Mouse (Mus musculus) CH12.LX (cell line): Measurements from ENCODE around the gene Tns4. TPM values are rescaled to one million over a fixed set of nuclear protein-coding genes. Genes with fewer than 3 reads are reported as not detected.
A peak's percentile ranks its signal among the peaks of the same experiment; 100 is the strongest.

Experiments used
- DNase-seq: peaks from one replicate; pipeline ENCODE4 v3.0.0-alpha.2; 2013; ENCODE audit errors: extremely low read depth
- H3K27ac ChIP-seq: 2 replicates; pipeline ENCODE4 v1.5.1; 2012; ENCODE audit warnings: low read depth, mild to moderate bottlenecking, control low read depth, moderate library complexity; ENCODE audit not compliant: insufficient read depth
- H3K27me3 ChIP-seq: replicated peaks from 2 replicates; pipeline ENCODE3; 2012; ENCODE audit warnings: inconsistent platforms
- H3K36me3 ChIP-seq, 2 experiments: replicated peaks in 1 of 2; 2 replicates each; pipeline versions ENCODE3 to v1.6.1; 2012; ENCODE audit warnings: inconsistent platforms in 1 of 2, low read length in 1 of 2, mild to moderate bottlenecking in 1 of 2, mixed read lengths in 1 of 2, moderate library complexity in 1 of 2; ENCODE audit not compliant: control insufficient read depth in 1 of 2, insufficient read depth in 1 of 2
- H3K4me1 ChIP-seq, 2 experiments: 2 replicates each; pipeline ENCODE4 v1.6.1; 2012; ENCODE audit warnings: inconsistent platforms in 1 of 2, moderate library complexity in 1 of 2; ENCODE audit not compliant: insufficient read depth in 2 of 2, control insufficient read depth in 1 of 2
- H3K4me2 ChIP-seq: 2 replicates; pipeline ENCODE4 v1.6.1; 2012; ENCODE audit warnings: low read depth, mild to moderate bottlenecking, control low read depth; ENCODE audit not compliant: poor library complexity, insufficient read depth, severe bottlenecking
- H3K4me3 ChIP-seq, 3 experiments: fragments of 150-350 bp in 1 of 3; sonication (generic) in 1 of 3; replicated peaks in 1 of 3; 2 replicates each; pipeline versions ENCODE3 to v1.5.1; 2011 to 2012; ENCODE audit warnings: low read depth in 2 of 3, low read length in 2 of 3, mild to moderate bottlenecking in 2 of 3, moderate library complexity in 2 of 3, control low read depth in 1 of 3, improper control_type of control experiment in 1 of 3, inconsistent platforms in 1 of 3, mixed read lengths in 1 of 3; ENCODE audit not compliant: poor library complexity in 1 of 3
- H3K79me2 ChIP-seq: replicated peaks from 2 replicates; pipeline ENCODE4 v1.6.1; 2012; ENCODE audit warnings: mild to moderate bottlenecking, moderate library complexity; ENCODE audit not compliant: control insufficient read depth, poor library complexity, insufficient read depth, severe bottlenecking; ENCODE audit errors: extremely low read depth
- H3K9ac ChIP-seq: 2 replicates; pipeline ENCODE4 v1.6.1; 2012; ENCODE audit warnings: low read depth, mild to moderate bottlenecking, control low read depth, moderate library complexity; ENCODE audit not compliant: insufficient read depth
- H3K9me3 ChIP-seq: replicated peaks from 2 replicates; pipeline ENCODE3; 2012; ENCODE audit warnings: low read length, inconsistent platforms, mixed read lengths
- CHD1 ChIP-seq: IDR thresholded peaks from 2 replicates; pipeline ENCODE4 v1.6.1; 2012; ENCODE audit warnings: low read depth, low read length, improper control_type of control experiment, inconsistent platforms
- CHD2 ChIP-seq: IDR thresholded peaks from 2 replicates; pipeline ENCODE4 v1.6.1; 2011; ENCODE audit warnings: low read length, improper control_type of control experiment
- CTCF ChIP-seq, 2 experiments: IDR thresholded peaks in 1 of 2; conservative IDR thresholded peaks in 1 of 2; 2 replicates each; pipeline ENCODE4 v1.5.1; 2011 to 2012; ENCODE audit warnings: low read depth in 2 of 2, low read length in 2 of 2, improper control_type of control experiment in 1 of 2, inconsistent platforms in 1 of 2, mild to moderate bottlenecking in 1 of 2, moderate library complexity in 1 of 2
- E2F4 ChIP-seq: IDR thresholded peaks from 2 replicates; pipeline ENCODE4 v1.6.1; 2011; ENCODE audit warnings: low read depth, low read length, improper control_type of control experiment; ENCODE audit not compliant: insufficient replicate concordance
- GABPA ChIP-seq: IDR thresholded peaks from 2 replicates; pipeline ENCODE4 v1.6.1; 2012; ENCODE audit warnings: low read depth, low read length, improper control_type of control experiment, inconsistent platforms; ENCODE audit not compliant: insufficient replicate concordance
- KAT2A ChIP-seq: IDR thresholded peaks from 2 replicates; pipeline ENCODE4 v1.6.1; 2012; ENCODE audit warnings: low read length, improper control_type of control experiment, inconsistent platforms; ENCODE audit not compliant: insufficient replicate concordance
- MAZ ChIP-seq: IDR thresholded peaks from 2 replicates; pipeline ENCODE4 v1.6.1; 2012; ENCODE audit warnings: low read depth, mild to moderate bottlenecking, inconsistent platforms, low read length, improper control_type of control experiment, moderate library complexity
- NRF1 ChIP-seq: IDR thresholded peaks from 2 replicates; pipeline ENCODE4 v1.6.1; 2014; ENCODE audit warnings: low read depth, mild to moderate bottlenecking, inconsistent platforms, low read length, improper control_type of control experiment, moderate library complexity
- PAX5 ChIP-seq: IDR thresholded peaks from 2 replicates; pipeline ENCODE4 v1.6.1; 2012; ENCODE audit warnings: low read length, inconsistent platforms, mixed read lengths
- POLR2A ChIP-seq: IDR thresholded peaks from 2 replicates; pipeline ENCODE4 v1.6.1; 2011; ENCODE audit warnings: low read depth, mild to moderate bottlenecking, improper control_type of control experiment, low read length
- POLR2AphosphoS2 ChIP-seq: IDR thresholded peaks from 2 replicates; pipeline ENCODE4 v1.6.1; 2011; ENCODE audit warnings: low read depth, low read length, improper control_type of control experiment
- RAD21 ChIP-seq: IDR thresholded peaks from 2 replicates; pipeline ENCODE4 v1.6.1; 2011; ENCODE audit warnings: low read depth, mild to moderate bottlenecking, low read length, improper control_type of control experiment, moderate library complexity
- RCOR1 ChIP-seq: conservative IDR thresholded peaks from 2 replicates; pipeline ENCODE4 v1.6.1; 2012; ENCODE audit warnings: low read depth, mild to moderate bottlenecking, inconsistent platforms, low read length, improper control_type of control experiment
- SIN3A ChIP-seq: IDR thresholded peaks from 2 replicates; pipeline ENCODE4 v1.6.1; 2012; ENCODE audit warnings: low read length, improper control_type of control experiment, inconsistent platforms
- TBP ChIP-seq: conservative IDR thresholded peaks from 2 replicates; pipeline ENCODE4 v1.6.1; 2011; ENCODE audit warnings: low read depth, low read length, improper control_type of control experiment
- TCF12 ChIP-seq: IDR thresholded peaks from 2 replicates; pipeline ENCODE4 v1.6.1; 2014; ENCODE audit warnings: low read depth, mild to moderate bottlenecking, inconsistent platforms, low read length, improper control_type of control experiment
- UBTF ChIP-seq: IDR thresholded peaks from 2 replicates; pipeline ENCODE4 v1.6.1; 2012; ENCODE audit warnings: low read depth, mild to moderate bottlenecking, inconsistent platforms, low read length, improper control_type of control experiment, moderate library complexity
- USF2 ChIP-seq: conservative IDR thresholded peaks from 2 replicates; pipeline ENCODE4 v1.6.1; 2011; ENCODE audit warnings: low read depth, low read length, improper control_type of control experiment
- ZC3H11A ChIP-seq: IDR thresholded peaks from 2 replicates; pipeline ENCODE4 v1.6.1; 2012; ENCODE audit warnings: low read depth, mild to moderate bottlenecking, inconsistent platforms, low read length, improper control_type of control experiment
- ZKSCAN1 ChIP-seq: IDR thresholded peaks from 2 replicates; pipeline ENCODE4 v1.6.1; 2012; ENCODE audit warnings: low read depth, inconsistent platforms, low read length, improper control_type of control experiment, borderline replicate concordance
- ZNF384 ChIP-seq: IDR thresholded peaks from 2 replicates; pipeline ENCODE4 v1.6.1; 2012; ENCODE audit warnings: low read depth, low read length, improper control_type of control experiment, inconsistent platforms
- dilution Hi-C: fragments of 300-500 bp; cut with MboI; formaldehyde crosslinking; loops from 2 replicates; pipeline ENCODE4 v1.14.3; 2020; ENCODE audit warnings: low sequenced_read_pairs; ENCODE audit not compliant: extremely low pct_unique_long_range_greater_than_20kb, extremely low pct_ligation_motif_present
- in situ Hi-C: fragments of 300-500 bp; cut with MboI; formaldehyde crosslinking; loops from 3 replicates; pipeline ENCODE4 v1.14.3; 2019; ENCODE audit warnings: low sequenced_read_pairs, low pct_ligation_motif_present, low pct_unique_long_range_greater_than_20kb, mixed read lengths
- polyA plus RNA-seq: library from polyadenylated mRNA; unstranded; fragments of >175 nt; gene quantifications from 2 replicates; pipeline ENCODE4 v1.2.1, GENCODE M21; 2012; ENCODE audit warnings: low read depth; ENCODE audit not compliant: insufficient read length
- total RNA-seq, 2 experiments: library from RNA; depleted of rRNA; stranded (reverse); fragments of 300-350 nt in 1 of 2; fragments of >200 nt in 1 of 2; gene quantifications; 2 replicates each; pipeline ENCODE4 v1.2.3; 2012 to 2014

The Tns4 gene
- total and polyA plus RNA-seq, 3 experiments = 0.04 to 0.11 TPM; not detected in 1

DNA sequence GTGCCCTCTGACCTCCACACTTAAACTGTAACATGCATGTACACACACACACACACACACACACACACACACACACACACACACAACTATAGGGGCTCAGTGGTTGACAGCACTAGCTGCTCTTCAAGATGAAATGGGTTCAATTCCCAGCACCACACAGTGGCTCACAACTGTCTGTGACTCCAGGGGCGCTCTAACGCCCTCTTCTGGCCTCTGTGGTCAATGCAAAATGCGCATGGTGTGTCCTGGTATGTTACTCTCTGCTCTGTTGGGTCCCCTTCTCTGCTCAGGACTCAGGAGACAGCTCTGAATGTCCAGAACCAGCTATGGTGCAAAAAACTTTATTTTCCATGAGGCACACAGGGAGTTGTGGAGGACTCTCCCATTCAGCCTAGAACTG is 23.8 kb downstream of the Tns4 start:
- Histone ChIP-seq H3K79me2 (no peaks in the 10 kb centered on the region), H3K27me3 (peaks cover 14% of the 10 kb centered on the region), H3K4me2 (no peak overlapping the region), H3K4me1 (peaks cover 6 to 19% of the 10 kb centered on the region in 2 experiments; a peak in 3 of 4 replicates), H3K4me3 (no peak overlapping the region), H3K36me3 (no peaks in the 10 kb centered on the region), H3K9me3 (no peaks in the 10 kb centered on the region), H3K9ac (no peak overlapping the region), H3K27ac (no peak overlapping the region)
- TF ChIP-seq POLR2AphosphoS2 = no peak
- TF ChIP-seq E2F4 = no peak
- TF ChIP-seq ZKSCAN1 = no peak
- no peak for TF ChIP-seq CHD1
- TF ChIP-seq NRF1 = no peak
- TF ChIP-seq CTCF (conservative IDR thresholded peaks at IDR 0.05 in 1 of 2, IDR thresholded peaks at IDR 0.05 in 1 of 2; ENCODE audit: low read depth in 2 of 2, low read length in 2 of 2) = peak in 1 of 2 experiments; percentile 25; a peak in 1 of 4 replicates
- no peak for TF ChIP-seq ZC3H11A
- no peak for TF ChIP-seq UBTF
- peak; percentile 14 for DNase-seq
- in situ Hi-C loops (loop anchor here (5.0 kb wide), 1 partner anchor 37 kb away; no protein-coding TSS in a partner anchor), dilution Hi-C loops (no loop called here)

DNA sequence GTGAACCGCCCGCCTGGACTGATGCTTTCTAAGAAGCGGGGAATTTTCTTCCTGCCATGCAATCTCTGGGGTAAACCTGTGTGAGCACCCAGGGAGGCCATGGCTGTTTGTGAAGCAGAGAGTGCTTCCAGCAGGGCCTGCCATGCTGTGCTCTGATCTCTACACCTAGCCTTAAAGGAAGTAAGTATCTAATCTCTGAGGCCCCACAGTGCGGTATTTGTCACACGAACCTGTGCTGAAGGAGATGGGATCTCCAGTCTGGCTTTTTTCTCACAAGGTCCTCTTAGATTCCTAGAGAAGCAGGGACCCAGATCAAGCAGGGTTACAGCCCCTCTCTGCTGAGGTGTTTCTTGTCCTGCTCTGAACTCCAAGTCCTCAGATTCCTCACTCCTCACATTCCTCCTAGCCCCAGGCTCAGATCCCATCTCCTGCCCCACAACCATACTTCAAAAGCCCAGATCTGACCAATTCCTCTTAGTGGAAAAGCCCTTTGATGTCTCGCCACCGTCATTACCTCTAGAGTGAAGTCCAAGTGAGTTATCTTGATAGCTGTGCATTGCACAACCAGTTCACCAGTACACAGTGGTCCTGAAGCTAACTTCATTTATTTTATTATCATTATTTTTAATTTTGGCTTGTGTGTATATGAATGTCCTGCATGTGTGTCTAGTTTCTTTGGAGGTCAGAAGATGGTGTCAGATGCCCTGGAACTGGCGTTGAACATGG is 25.5 kb downstream of the Tns4 start:
- Histone ChIP-seq H3K4me3 (no peak overlapping the region), H3K79me2 (no peaks in the 10 kb centered on the region), H3K36me3 (no peaks in the 10 kb centered on the region), H3K27ac (no peak overlapping the region), H3K27me3 (peaks cover 31% of the 10 kb centered on the region), H3K4me1 (peaks cover 6 to 19% of the 10 kb centered on the region in 2 experiments; a peak in 3 of 4 replicates), H3K4me2 (no peak overlapping the region), H3K9ac (no peak overlapping the region), H3K9me3 (peaks cover 9% of the 10 kb centered on the region)
- no peak for DNase-seq
- TF ChIP-seq SIN3A (no peak), TCF12 (no peak), KAT2A (no peak), TBP (no peak), CHD2 (no peak), USF2 (no peak), RAD21 (no peak), POLR2A (no peak), RCOR1 (no peak), E2F4 (no peak), PAX5 (no peak), ZNF384 (no peak), MAZ (no peak), GABPA (no peak), ZKSCAN1 (no peak)
- dilution Hi-C loops = no loop called here
- in situ Hi-C loops = no loop called here
